Comparison of ENCODE assay signal across 8 mouse cellular contexts in the genomic region with DNA sequence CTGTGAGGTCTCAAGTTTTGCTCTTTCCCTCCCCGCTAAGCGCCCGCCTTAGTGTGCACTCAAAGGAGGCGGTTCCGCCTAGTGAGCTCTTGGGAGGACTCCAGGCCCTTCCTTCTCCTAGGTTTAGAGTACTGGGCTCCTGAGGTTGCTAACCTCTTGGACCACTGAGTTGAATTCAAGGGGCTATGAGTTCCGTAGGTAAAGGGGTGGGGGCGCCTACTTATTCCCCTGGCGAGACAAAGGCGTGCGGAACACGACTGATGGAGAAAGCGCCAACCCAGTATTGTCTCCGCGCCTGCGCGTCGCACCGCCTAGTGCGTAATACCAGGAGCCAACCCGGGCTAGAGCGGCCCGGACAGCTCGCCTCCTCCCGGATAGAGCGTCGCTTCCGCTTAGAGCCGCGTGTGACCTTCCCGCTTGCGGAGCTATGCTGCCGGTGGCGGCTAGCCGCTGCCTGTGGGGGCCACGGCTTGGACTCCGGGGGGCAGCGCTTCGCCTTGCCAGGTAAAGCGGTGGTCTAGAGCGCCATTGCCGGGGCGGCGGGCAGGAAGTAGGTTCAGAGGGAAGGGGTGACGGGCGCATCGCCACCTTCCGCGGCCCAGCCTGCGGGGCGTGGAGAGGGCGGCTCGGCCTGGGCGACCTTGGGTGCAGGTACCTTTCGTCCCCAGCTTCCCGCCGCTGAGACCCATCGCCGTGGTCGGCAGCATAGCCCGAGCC. TPM values are rescaled to one million over a fixed set of nuclear protein-coding genes. Genes with fewer than 3 reads are reported as not detected.
DNase-seq lines count a peak whose midpoint lies in the region; ATAC-seq lines count a peak whose summit lies in the region.

A gene (plus strand): TSS at position 349 of the 717 bp plus-strand sequence.

- H3K4me2 ChIP-seq in heart, embryonic 13.5 days, result peak within 1 kb of the TSS; percentile 79
- peak within 1 kb of the TSS; percentile 90 for H3K4me2 ChIP-seq in liver, embryonic 12.5 days
- H3K4me2 ChIP-seq in stomach, embryonic 15.5 days, result peak within 1 kb of the TSS; percentile 82

- peaks cover 26% of the 10 kb centered on the region for H3K4me1 ChIP-seq in heart, embryonic 13.5 days
- peaks cover 64% of the 10 kb centered on the region for H3K4me1 ChIP-seq in liver, embryonic 12.5 days
- H3K4me1 ChIP-seq in stomach, embryonic 15.5 days, result peaks cover 11% of the 10 kb centered on the region

- under 1% methylated on average over 60 of the region's 60 CpGs for WGBS in heart, embryonic 13.5 days
- under 1% methylated on average over 60 of the region's 60 CpGs for WGBS in liver, embryonic 12.5 days (ENCODE audit: insufficient replicate concordance)
- under 1% methylated on average over 59 of the region's 60 CpGs for WGBS in stomach, embryonic 15.5 days

- ATAC-seq in erythroid progenitor cell, adult 5-6 weeks (replicated peaks; ENCODE audit: low FRiP score, poor library complexity, severe bottlenecking), result peak; percentile 86
- ATAC-seq in heart, embryonic 13.5 days (ENCODE audit: extremely low read depth, insufficient number of reproducible peaks, low FRiP score, low TSS enrichment), result peak; percentile 77; the same call in 1 of the 2 replicates
- peak; percentile 92 for ATAC-seq in liver, embryonic 12.5 days
- peak; percentile 91 for ATAC-seq in stomach, embryonic 15.5 days (ENCODE audit: insufficient read depth, low FRiP score, low read depth)

- no peaks in the 10 kb centered on the region for H3K9me3 ChIP-seq in heart, embryonic 13.5 days
- no peaks in the 10 kb centered on the region for H3K9me3 ChIP-seq in liver, embryonic 12.5 days (replicated peaks)
- no peaks in the 10 kb centered on the region for H3K9me3 ChIP-seq in stomach, embryonic 15.5 days

- peak within 1 kb of the TSS; percentile 83 for H3K4me3 ChIP-seq in heart, embryonic 13.5 days
- peak within 1 kb of the TSS; percentile 95 for H3K4me3 ChIP-seq in liver, embryonic 12.5 days
- H3K4me3 ChIP-seq in stomach, embryonic 15.5 days (replicated peaks), result peak within 1 kb of the TSS; percentile 100

- no peaks in the 10 kb centered on the region for H3K27me3 ChIP-seq in heart, embryonic 13.5 days (replicated peaks)
- no peaks in the 10 kb centered on the region for H3K27me3 ChIP-seq in liver, embryonic 12.5 days (replicated peaks)
- H3K27me3 ChIP-seq in stomach, embryonic 15.5 days (replicated peaks), result no peaks in the 10 kb centered on the region

- H3K27ac ChIP-seq in heart, embryonic 13.5 days (replicated peaks), result peak within 1 kb of the TSS; percentile 80
- peak within 1 kb of the TSS; percentile 80 for H3K27ac ChIP-seq in liver, embryonic 12.5 days
- H3K27ac ChIP-seq in stomach, embryonic 15.5 days, result peak within 1 kb of the TSS; percentile 84

- H3K36me3 ChIP-seq in heart, embryonic 13.5 days, result peaks cover 82% of the 10 kb centered on the region
- H3K36me3 ChIP-seq in liver, embryonic 12.5 days, result peaks cover 80% of the 10 kb centered on the region
- peaks cover 56% of the 10 kb centered on the region for H3K36me3 ChIP-seq in stomach, embryonic 15.5 days

- DNase-seq in CD4-positive helper T cell, adult 2 months (ENCODE audit: low read depth, low spot score), result peak; percentile 94
- DNase-seq in brain, embryonic 18.5 days (ENCODE audit: low read depth, low spot score), result peak; percentile 94
- peak; percentile 94 for DNase-seq in kidney, postnatal 10 days
- peak; percentile 78 to 86 for DNase-seq in natural killer cell, adult 2 months (ENCODE audit: low spot score in 2 of 2)

- H3K9ac ChIP-seq in heart, embryonic 13.5 days, result peak within 1 kb of the TSS; percentile 95
- peak within 1 kb of the TSS; percentile 93 for H3K9ac ChIP-seq in liver, embryonic 12.5 days
- peak within 1 kb of the TSS; percentile 97 for H3K9ac ChIP-seq in stomach, embryonic 15.5 days

RNA-seq across cellular contexts. Expression of the gene that starts here (rescaled TPM):
- 10.8 and 17.6 TPM in 2 replicates for total RNA-seq in erythroid progenitor cell, adult 5-6 weeks (2015; ENCODE audit: low replicate concordance)
- total RNA-seq in erythroid progenitor cell, adult 5-6 weeks (2017; ENCODE audit: low replicate concordance), result 11.6 and 13.7 TPM in 2 replicates
- polyA plus RNA-seq in heart, embryonic 13.5 days (2015; fragmentation: Nextera tagmentation; extraction: Ambion mirVana), result 212 and 228 TPM in 2 replicates
- 161 and 166 TPM in 2 replicates for polyA plus RNA-seq in liver, embryonic 12.5 days (2016; fragmentation: Nextera tagmentation; extraction: Ambion mirVana)
- polyA plus RNA-seq in stomach, embryonic 15.5 days (2015; fragmentation: Nextera tagmentation; extraction: Ambion mirVana), result 157 and 168 TPM in 2 replicates

Comparison
In these comparisons a context has a peak if more than half of its experiments do, and no peak if none do; other contexts are left out.
1. Peak in every context shown above with its lines: DNase-seq, ATAC-seq, H3K4me3 ChIP-seq and H3K27ac ChIP-seq.